Mouse (Mus musculus) stomach, postnatal 0 days (tissue): ENCODE results near the gene Hist2h3b. TPM values are rescaled to one million over a fixed set of nuclear protein-coding genes. Genes with fewer than 3 reads are reported as not detected.

Source experiments
- ATAC-seq: fragments of 200-750 bp; cut with Nextera tagmentation; 2 replicates; pipeline ENCODE4 v1.8.0; 2017; ENCODE audit not compliant: low FRiP score, low TSS enrichment
- DNase-seq: peaks from one replicate; pipeline ENCODE4 v3.0.0-alpha.2; 2016; ENCODE audit warnings: low spot score
- H3K27ac ChIP-seq: fragments of 300-500 bp; sonication (generic); replicated peaks from 2 replicates; pipeline ENCODE4 v1.5.1; 2014; ENCODE audit warnings: mild to moderate bottlenecking, control low read depth
- H3K27me3 ChIP-seq: fragments of 300-500 bp; sonication (generic); 2 replicates; pipeline ENCODE4 v1.6.1; 2014; ENCODE audit warnings: low read length; ENCODE audit not compliant: control insufficient read depth, insufficient read depth
- H3K36me3 ChIP-seq: fragments of 300-500 bp; sonication (generic); 2 replicates; pipeline ENCODE4 v1.6.1; 2014; ENCODE audit warnings: low read length, mixed read lengths; ENCODE audit not compliant: control insufficient read depth, insufficient read depth
- H3K4me1 ChIP-seq: fragments of 300-500 bp; sonication (generic); replicated peaks from 2 replicates; pipeline ENCODE4 v1.6.1; 2014; ENCODE audit warnings: antibody characterized with exemption; ENCODE audit not compliant: control insufficient read depth, insufficient read depth
- H3K4me2 ChIP-seq: fragments of 300-500 bp; sonication (generic); replicated peaks from 2 replicates; pipeline ENCODE4 v1.6.1; 2014; ENCODE audit warnings: low read depth, mild to moderate bottlenecking, control low read depth, moderate library complexity
- H3K4me3 ChIP-seq: fragments of 300-500 bp; sonication (generic); 2 replicates; pipeline ENCODE4 v1.5.1; 2014; ENCODE audit warnings: low read depth, low read length, control low read depth
- H3K9ac ChIP-seq: fragments of 300-500 bp; sonication (generic); 2 replicates; pipeline ENCODE4 v1.6.1; 2014; ENCODE audit warnings: mild to moderate bottlenecking, low read length, control low read depth, mixed read lengths
- H3K9me3 ChIP-seq: fragments of 300-500 bp; sonication (generic); 2 replicates; pipeline ENCODE4 v1.6.1; 2016; ENCODE audit warnings: low read length; ENCODE audit not compliant: control insufficient read depth
- CTCF ChIP-seq: IDR thresholded peaks from 2 replicates; pipeline ENCODE4 v1.5.1; 2016; ENCODE audit warnings: antibody characterized with exemption, low read depth, mild to moderate bottlenecking, moderate library complexity
- EP300 ChIP-seq: optimal IDR thresholded peaks from 2 replicates; pipeline ENCODE3; 2016; ENCODE audit warnings: antibody characterized with exemption
- WGBS: fragments of 180-500 bp; shearing (Covaris S2); extraction: QIAGEN DNeasy Blood & Tissue Kit; methylation state at CpG from one replicate; pipeline ENCODE4 v1.1.7; 2014; 5-methylcytosine and 5-hydroxymethylcytosine counted together
- polyA plus RNA-seq: library from polyadenylated mRNA; unstranded; fragments of >200 nt; fragmentation: Nextera tagmentation; extraction: Ambion mirVana; gene quantifications from 2 replicates; pipeline ENCODE4 v1.2.1, GENCODE M21; 2015

Hist2h3b gene
- polyA plus RNA-seq, 1 experiment from 2014 or later, result 34.4 TPM

DNA sequence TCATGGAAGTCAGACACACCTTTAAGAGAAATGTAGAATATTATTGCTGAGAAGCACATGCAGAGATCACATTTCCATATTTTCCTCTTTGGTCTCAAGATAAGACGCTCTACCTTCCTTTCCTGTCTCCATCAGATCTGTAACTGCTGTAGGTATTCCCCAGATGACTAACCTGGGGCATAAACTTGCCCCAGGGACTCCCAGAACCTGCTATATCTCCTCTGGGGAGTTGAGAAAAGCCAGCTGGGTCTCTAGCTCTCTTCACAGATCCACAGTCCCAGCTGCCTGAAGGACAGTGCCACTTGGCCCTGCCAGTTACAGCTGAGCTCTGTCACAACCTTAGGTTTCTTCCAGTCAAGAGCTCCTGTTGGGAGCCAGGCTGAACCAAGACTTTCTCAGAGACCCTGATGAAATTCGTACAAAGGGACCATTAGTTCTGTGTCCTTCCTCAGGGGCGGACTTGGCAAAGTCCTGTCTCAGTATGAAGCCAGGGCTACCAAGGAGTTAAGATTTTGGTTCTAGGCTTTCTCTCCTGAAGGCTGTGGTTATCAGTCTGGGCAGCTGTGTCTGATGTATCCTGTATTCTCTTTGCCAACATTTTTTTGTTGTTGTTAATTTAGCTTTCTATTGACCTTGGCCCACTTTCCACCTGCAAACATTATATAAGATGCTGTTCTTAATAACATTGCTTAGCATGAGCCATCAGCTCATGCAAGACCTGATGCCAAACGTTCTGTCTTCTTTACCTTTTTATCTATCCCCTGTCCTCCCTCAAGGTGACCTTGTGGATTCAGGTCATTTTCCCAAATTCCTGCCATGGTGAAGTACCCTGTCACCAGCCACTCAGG, 37.3 kb upstream of the Hist2h3b start:
- Histone ChIP-seq H3K27ac (no peak overlapping the region), H3K9me3 (no peaks in the 10 kb centered on the region), H3K4me1 (no peaks in the 10 kb centered on the region), H3K4me2 (no peak overlapping the region), H3K4me3 (no peak overlapping the region), H3K9ac (no peak overlapping the region), H3K27me3 (no peaks in the 10 kb centered on the region), H3K36me3 (no peaks in the 10 kb centered on the region)
- TF ChIP-seq CTCF, result no peak
- no peak for TF ChIP-seq EP300
- ATAC-seq (no peak), DNase-seq (no peak)
- WGBS, result 74% methylated on average over 4 of the region's 4 CpGs

DNA sequence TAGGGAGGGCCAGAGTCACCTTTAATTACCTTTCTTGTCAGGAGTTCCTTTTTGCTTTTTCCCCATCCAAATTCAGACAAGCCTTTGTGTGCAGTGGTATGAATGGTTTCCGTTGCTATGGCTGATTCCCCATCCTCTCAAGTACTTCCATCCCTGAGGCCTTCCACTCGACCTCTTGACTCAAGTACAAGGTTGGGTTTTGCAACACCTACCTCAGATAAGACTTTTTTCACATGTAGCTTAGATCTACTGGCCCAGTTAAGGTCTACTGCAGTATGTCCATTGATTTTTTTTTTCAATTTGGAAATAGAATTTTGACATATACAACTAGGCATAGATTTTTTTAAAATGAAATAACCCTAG, 36.7 kb upstream of the Hist2h3b start:
- no peak overlapping the region for H3K9ac ChIP-seq
- 54% methylated on average over 2 of the region's 2 CpGs for WGBS
- H3K27me3 ChIP-seq, result no peaks in the 10 kb centered on the region
- no peaks in the 10 kb centered on the region for H3K4me1 ChIP-seq
- no peak overlapping the region for H3K27ac ChIP-seq
- TF ChIP-seq CTCF, result no peak
- no peak for TF ChIP-seq EP300
- H3K9me3 ChIP-seq, result no peaks in the 10 kb centered on the region
- H3K4me2 ChIP-seq, result no peak overlapping the region
- DNase-seq (no peak), ATAC-seq (no peak)
- no peak overlapping the region for H3K4me3 ChIP-seq
- H3K36me3 ChIP-seq, result no peaks in the 10 kb centered on the region

GRCm38 (mm10) chr3:96234914-96235313, 33.5 kb upstream of the Hist2h3b start:
- H3K27ac ChIP-seq, result no peak overlapping the region
- no peak overlapping the region for H3K9ac ChIP-seq
- no peak overlapping the region for H3K4me2 ChIP-seq
- no peaks in the 10 kb centered on the region for H3K36me3 ChIP-seq
- 89% methylated on average over 2 of the region's 2 CpGs for WGBS
- DNase-seq (no peak), ATAC-seq (no peak)
- H3K4me1 ChIP-seq, result no peaks in the 10 kb centered on the region
- TF ChIP-seq EP300, result no peak
- TF ChIP-seq CTCF, result peak; percentile 13; the same call in 1 of the 2 replicates
- no peak overlapping the region for H3K4me3 ChIP-seq
- H3K9me3 ChIP-seq, result no peaks in the 10 kb centered on the region
- H3K27me3 ChIP-seq, result no peaks in the 10 kb centered on the region

- no peak overlapping the region for H3K27ac ChIP-seq
- no peak overlapping the region for H3K9ac ChIP-seq
- no peaks in the 10 kb centered on the region for H3K36me3 ChIP-seq
- no peaks in the 10 kb centered on the region for H3K4me1 ChIP-seq
- ATAC-seq (no peak), DNase-seq (no peak)
- no peak overlapping the region for H3K4me2 ChIP-seq
- no peaks in the 10 kb centered on the region for H3K9me3 ChIP-seq
- TF ChIP-seq CTCF, result no peak
- no peak for TF ChIP-seq EP300
- H3K27me3 ChIP-seq, result no peaks in the 10 kb centered on the region
- no peak overlapping the region for H3K4me3 ChIP-seq
- WGBS, result 55% methylated on average over 3 of the region's 3 CpGs
Observed at GRCm38 (mm10) chr3:96235836-96236235, 32.6 kb upstream of the Hist2h3b start.

- Histone ChIP-seq H3K4me2 (peak overlapping the region; percentile 40), H3K9ac (no peak overlapping the region), H3K4me1 (no peaks in the 10 kb centered on the region), H3K9me3 (no peaks in the 10 kb centered on the region), H3K4me3 (peak overlapping the region; percentile 30; the same call in 1 of the 2 replicates), H3K36me3 (no peaks in the 10 kb centered on the region), H3K27ac (no peak overlapping the region), H3K27me3 (no peaks in the 10 kb centered on the region)
- 72% methylated on average over 4 of the region's 4 CpGs for WGBS
- ATAC-seq (no peak), DNase-seq (no peak)
- TF ChIP-seq CTCF (no peak), EP300 (no peak)
Observed at GRCm38 (mm10) chr3:96236834-96237334, 31.6 kb upstream of the Hist2h3b start.

DNA sequence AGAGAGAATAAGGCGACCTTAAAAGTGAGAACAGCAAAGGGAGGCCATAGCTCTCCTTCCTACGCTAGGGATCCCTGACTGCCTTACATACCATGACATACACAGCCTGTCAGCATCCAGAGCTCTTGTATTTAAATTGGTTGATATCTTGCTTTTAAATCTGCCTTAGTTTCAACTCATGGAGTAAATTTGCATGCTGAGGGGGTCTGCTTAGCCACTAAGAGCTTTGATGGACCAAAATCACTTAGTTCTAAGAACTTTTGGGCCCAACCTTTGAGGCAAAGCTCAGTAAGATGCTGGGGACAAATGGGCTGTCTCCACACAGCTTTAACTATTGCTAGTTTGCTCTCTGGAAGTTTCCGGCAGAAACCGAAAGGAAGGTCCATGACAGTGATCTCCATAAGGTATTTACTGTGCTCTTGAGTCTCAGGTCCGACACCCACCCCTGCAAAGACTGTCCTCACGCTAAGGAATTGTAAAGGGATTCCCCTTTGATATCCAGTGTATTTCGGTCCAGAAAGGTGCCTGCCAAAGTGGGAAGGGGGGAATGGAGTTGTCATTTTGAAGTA, 31.0 kb upstream of the Hist2h3b start:
- Histone ChIP-seq H3K4me2 (peak overlapping the region; percentile 40), H3K27ac (0 out of 2 replicates have a peak overlapping the region, but pooled peaks have one; percentile 8), H3K36me3 (no peaks in the 10 kb centered on the region), H3K4me3 (peak overlapping the region; percentile 30), H3K4me1 (no peaks in the 10 kb centered on the region), H3K9me3 (no peaks in the 10 kb centered on the region), H3K27me3 (no peaks in the 10 kb centered on the region), H3K9ac (peak overlapping the region; percentile 2; the same call in 1 of the 2 replicates)
- ATAC-seq (no peak), DNase-seq (no peak)
- WGBS, result 21% methylated on average over 7 of the region's 7 CpGs
- TF ChIP-seq CTCF (no peak), EP300 (no peak)
